Mouse (Mus musculus) cerebellum, postnatal 14 days (tissue): ENCODE measurements around the gene Mapk11.

ENCODE experiments used
- DNase-seq, 2 experiments: peaks; one replicate each; pipeline ENCODE4 v3.0.0; 2021; ENCODE audit warnings: mixed read lengths in 2 of 2

Mapk11 gene

DNA sequence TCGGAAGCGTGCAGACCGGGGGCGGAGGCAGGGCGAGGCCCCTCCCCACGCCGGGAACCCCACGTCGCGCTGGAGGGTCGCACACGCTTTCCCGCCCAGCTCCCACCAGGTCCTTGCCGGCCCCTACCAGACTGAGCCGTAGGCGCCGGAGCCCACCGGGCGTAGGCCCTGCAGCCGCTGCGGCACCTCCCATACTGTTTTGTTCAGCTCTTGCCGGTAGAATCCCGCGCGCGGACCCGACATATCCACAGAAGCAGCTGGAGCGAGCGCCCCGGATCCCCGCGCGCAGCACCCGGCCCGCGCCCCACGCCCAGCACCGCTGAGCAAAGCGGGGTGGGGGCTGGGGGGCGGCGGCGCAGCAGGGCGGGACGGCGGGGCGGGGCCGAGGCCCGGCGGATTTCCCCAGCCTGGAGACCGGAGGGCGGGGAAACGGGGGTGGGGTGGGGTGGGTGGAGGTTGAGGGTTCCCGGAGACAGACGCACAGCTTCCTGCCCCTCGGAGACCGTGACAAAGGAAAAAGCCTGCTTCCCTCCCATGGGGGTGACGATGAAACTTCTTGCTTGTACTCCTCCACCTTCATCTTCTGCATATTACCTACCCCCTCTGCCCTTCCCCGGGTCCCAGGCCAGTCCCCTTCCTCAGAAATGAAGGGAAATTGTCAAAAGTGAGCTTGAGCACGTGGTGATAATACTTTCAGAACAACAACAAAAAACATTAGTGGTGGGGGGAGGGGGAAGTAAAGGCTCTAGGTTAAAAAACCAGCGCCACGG is at the start of gene Mapk11:
Gene Mapk11, minus strand, starts transcription at position 358 of the 770 bp plus-strand sequence.
- peak; percentile 46 to 53 for DNase-seq

DNA sequence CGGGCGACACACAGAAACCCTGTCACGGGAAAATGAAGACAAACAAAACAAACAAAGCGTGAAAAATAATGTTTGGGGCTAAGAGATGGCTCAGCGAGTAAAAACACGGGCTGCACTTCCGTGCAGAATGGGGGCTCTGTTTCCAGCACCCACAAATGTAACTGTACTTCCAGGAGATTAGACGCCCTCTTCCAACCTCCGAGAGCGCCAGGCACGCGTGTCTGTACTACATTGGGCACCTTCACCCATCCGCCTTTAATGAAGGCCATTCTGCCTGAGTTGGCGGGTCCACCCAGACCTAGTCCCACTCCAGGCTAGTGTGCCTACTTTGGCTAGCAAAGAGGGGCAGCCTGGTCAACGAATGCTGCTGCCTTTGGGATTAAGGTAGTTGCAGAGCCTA is 47.6 kb upstream of the Mapk11 start:
- peak; percentile 35 to 38 for DNase-seq

DNA sequence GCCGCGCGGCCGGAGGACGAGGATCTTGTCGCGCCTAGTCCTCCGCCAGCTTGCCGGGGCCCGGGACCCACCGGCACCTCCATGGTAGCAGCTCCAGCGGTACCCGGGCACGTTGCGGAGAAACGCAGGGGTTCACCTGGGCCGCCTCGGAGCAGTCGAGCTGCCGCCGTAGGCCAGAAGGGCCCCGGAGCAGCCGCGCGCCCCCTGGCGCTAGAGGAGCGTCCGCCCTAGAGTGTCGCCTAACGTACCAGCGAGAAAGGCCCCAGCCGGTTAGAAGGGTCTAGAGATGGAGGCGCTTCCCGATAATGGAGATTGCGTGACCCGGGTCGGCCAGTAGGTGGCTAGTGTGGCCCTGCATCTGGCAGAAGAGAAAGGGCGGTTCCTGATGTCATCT is 46.9 kb upstream of the Mapk11 start, which contains the start of gene Dennd6b:
Gene Dennd6b, minus strand, starts transcription at position 184 of the 394 bp plus-strand sequence.
- peak; percentile 97 for DNase-seq

DNA sequence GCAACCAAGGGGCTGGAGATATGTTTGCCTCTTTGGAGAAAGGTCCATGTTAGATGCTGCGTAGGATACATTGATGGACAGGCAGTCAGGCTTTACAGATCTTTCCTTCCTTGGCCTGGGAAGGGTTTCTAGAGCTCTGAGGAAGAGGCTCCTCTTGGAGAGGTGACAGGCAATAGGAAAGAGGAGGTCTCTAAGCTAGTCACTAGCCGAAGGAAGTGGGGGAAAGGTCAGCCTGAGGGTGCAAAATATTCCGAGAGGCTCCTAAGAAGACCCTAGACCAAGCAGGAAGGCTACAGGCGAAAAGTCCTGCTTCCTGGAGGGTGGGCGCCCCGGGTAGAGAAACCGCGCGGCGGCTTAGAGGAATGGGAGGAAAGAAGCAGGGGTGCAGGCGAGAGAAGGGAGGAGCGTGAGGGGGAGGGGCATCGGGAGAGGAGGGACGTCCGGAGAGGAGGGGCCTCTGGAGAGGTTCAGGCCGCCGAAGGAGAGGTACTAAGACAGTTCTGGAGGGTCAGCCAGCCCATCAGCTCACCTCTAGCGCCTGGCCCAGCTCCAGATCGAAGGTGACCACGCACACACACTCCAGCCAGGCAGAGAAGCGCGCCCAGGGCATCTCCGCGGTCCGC is 46.4 kb upstream of the Mapk11 start:
- DNase-seq: peak; percentile 92 to 93

DNA sequence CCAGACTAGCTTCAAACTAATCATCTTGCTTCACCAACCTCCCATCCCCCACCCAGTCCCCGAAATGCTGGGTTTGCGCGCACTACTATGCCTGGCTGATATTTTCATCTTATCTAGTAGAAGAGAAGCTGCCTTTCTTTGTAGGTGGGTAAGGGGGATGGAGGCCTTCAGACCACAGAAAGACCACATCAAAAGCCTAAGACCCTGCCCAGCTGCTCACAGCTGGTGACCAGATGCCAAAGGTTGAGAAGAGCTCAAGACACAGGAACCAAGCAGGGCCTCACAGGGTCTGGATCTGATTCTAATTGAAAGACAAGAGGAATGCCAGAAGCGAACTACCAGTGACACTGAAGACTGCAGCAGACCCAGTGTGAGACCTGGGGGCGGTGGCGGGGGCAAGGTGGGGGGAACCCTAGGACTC is 45.8 kb upstream of the Mapk11 start:
- peak; percentile 51 to 54 for DNase-seq

DNA sequence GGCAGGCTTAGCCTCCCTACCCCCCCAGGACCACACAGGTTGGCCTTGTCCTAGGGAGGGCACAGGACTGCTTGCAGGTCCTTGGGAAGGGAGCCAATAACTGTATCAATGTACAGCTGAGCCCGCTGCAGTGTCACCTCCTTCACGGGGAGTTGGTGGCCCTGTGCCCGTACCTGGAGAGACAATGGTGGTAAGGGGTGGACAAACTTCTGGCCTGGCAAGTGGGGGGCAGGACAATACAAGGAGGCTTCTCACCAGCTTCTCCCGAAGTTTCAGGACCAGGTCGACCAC is 35.5 kb upstream of the Mapk11 start:
- DNase-seq: peak in 1 of 2 experiments; percentile 48

DNA sequence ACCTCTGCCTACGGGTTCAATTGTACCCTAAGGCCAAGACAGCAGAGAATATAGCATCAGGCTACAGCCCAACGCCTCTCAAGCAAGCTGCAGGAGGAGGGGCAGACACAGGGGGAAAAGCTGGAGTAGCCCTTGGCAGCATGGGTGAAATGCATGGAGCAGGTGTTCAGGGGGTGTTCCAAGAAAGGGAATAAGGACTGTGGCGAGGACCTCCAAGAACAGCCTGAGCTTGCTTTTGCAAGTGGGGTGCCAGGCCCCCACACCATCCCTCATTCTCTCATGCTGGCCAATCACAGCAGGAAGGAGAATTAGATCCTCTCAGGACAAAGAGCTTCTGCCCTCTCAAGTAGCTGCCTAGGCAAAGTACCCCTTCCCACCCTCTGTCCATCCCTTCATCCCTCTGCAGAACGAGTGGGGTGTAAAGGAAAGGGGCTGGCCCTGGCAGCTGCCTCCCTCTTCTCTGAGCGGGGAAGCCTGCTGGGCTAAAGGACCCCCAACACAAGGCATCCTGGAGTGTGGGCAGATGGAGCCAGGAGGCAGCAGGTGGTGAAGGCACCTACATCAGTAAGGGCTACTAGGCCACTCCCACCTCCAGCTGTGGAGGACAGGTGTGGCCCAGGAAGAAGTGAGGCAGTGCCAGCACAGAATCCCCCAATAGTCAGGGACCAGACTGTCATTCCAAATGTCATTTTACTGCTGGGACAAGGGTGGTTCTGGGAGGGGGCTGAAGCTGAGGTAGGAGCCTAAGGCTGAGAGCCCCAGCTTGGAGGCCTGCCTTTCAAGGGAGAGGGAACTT is 34.9 kb upstream of the Mapk11 start:
- peak; percentile 45 to 49 for DNase-seq

DNA sequence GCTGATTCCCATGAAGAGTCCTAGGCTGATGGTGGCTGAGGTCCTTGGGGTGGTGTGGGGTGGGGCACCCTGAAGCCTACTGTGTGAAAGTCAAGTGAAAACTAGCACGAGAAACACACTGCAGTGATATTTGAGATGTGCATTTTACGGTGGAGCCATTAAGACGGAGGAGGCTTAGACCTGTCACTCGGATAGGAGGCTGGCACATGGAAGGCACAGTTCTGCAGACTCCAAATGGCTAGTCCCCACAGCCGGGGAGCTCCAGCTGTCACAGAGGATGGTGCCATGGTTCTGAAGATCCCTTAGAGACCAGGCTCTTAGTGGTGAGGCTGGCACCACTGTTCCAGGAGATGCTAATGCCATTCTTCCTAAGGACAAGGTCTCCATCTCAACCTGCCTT is 33.4 kb upstream of the Mapk11 start:
- peak in 1 of 2 experiments; percentile 52 for DNase-seq

DNA sequence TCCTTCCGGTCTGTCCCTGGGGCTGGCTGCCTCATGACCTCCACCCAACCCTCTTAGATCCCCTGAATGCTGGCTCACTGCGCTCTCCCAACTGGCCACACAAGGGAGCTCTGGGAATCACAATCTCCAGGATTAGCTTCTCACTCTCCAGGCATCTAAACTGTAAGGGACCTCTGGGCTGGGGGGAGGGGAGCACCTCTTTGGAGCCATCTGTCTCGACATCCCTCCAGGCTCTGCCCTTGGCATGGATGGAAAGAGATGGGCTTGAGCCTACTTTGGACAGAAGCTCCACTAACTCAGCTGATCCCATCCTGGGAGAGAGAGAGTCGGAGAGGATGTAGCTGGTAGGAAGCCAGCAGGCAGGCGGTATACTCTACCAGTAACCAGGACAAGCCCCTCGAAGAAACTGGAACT is 32.9 kb upstream of the Mapk11 start:
- DNase-seq: peak; percentile 83

DNA sequence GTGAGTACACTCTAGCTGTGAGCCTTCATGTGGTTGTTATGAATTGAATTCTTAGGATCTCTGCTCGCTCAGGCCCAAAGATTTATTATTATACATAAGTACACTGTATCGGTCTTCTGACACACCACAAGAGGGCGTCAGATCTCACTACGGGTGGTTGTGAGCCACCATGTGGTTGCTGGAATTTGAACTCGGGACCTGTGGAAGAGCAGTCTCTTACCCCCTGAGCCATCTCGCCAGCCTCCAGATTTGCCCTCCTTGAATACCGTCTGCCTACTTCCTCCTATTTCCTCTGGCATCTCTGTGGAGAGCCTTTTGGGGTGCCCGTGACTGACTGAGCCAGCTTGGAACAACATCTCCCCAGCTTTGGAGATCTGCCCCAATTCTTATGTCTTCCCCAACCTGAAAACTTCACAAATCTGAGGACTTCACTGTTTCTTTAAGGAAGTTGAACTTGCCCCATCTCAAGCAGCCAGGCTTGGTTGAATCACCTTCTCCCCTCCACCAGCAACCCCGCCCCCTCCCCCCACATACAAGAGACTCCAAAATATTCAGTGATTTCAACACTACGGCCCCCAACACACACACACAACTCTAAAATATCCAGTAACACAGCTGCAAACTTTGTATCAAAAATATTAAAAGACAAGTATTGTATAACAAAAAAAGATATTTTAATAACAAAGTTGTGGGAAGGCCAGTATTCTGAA is 32.3 kb upstream of the Mapk11 start:
- peak in 1 of 2 experiments; percentile 53 for DNase-seq

DNA sequence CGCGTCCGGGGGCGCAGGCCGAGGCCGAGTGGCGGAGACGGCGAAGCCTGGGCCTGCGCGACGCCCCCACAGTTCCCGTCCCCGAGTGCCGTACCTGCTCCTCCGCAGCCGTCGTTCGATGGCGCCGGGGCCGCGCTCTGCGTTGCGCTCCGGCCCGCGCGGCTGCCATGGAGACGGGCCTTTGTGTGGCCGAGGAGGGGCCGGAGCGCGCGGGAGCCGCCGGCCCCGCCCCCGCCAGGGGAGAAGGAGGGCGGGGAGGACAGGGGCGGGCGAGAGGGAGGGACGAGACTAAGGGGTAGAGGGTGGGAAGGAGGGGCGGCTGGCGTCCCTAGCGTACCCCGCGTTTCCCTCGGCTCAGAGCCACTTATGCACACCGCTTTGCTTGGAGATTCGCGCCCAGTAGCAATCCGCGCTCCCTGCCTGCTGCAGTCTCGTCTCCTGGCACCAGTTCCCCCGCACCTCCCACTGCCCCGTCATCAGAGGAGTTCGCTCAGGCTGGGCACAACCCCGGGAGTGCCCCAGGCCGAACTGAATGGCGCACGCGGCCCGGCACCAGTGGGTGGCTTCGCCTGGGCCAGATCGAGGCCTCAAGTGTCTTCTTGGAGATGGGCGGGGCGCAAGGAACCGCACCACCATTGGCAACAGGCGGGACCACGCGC is 31.3 kb upstream of the Mapk11 start, which contains the start of gene Plxnb2:
Gene Plxnb2, minus strand, starts transcription at position 218 of the 659 bp plus-strand sequence.
- DNase-seq: peak; percentile 85 to 88

DNA sequence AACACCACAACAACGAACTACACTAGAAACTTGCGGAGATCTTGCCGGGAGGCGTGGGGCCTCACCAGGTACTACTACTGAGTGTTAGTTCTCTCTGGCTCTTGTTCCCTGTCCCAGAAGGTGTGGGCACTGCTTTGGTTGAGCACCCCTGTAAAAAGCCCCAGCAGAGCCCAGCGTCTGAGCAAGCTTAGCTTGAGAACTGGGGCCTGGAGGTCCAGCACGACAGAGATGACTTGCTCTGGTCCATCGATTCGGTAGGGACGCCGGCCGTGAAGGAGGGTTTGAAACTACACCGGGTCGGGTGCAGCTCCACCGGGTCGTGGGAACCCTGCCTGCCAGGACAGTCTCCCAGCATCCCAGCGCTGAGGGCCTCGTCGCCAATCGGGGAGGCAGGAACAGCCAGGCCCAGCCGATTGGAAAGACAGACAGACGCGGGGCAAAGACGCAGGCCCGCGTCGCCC is 30.7 kb upstream of the Mapk11 start:
- peak in 1 of 2 experiments; percentile 65 for DNase-seq

DNA sequence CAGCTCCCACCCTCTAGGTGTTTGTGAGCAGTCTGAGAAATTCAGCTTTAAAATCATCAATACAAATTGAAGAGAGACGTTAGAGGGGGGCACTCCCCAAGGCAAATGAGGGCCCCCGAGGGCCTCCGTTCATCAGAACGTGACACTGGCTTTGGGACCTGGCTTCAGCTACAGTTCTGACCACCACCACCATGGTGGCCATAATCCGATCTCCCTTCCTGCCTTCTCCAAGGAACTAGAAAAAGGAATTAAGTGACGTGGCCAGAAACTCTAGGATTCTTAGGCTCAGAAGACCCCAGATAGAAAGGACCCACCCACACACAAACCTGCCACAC is 30.2 kb upstream of the Mapk11 start:
- peak in 1 of 2 experiments; percentile 52 for DNase-seq

DNA sequence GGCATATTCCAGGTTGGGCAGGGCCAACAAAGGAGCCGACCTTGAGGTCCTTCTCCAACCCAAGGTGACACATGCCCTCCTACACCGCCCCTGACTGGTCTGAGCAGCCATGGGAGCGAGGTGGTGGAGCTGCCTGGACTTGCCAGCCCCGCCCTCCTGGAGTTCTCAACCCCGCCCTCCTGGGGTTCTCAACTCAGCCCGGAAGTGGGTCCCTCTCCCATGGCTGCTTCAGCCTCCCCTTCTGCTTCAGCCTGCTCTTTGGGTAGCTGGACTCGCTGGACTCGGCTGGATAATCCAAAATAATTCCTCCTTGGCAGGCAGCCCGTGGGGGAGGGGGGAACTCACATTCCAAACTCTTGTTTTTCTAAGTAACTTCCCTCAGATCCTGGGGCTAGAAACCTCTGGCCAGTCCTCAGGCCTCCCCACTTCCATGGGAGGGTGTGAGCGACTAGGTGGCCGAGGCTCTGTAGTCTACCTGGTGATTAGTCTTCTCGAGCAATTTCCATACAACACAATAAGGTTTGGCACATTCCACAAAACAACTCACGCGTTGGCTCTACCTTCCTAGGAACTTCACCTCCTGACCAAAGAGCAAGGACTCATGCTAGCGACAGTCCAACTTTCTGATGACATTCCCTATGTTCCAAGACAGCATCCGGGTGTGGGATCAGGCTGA is 29.7 kb upstream of the Mapk11 start:
- DNase-seq: peak; percentile 81 to 83

DNA sequence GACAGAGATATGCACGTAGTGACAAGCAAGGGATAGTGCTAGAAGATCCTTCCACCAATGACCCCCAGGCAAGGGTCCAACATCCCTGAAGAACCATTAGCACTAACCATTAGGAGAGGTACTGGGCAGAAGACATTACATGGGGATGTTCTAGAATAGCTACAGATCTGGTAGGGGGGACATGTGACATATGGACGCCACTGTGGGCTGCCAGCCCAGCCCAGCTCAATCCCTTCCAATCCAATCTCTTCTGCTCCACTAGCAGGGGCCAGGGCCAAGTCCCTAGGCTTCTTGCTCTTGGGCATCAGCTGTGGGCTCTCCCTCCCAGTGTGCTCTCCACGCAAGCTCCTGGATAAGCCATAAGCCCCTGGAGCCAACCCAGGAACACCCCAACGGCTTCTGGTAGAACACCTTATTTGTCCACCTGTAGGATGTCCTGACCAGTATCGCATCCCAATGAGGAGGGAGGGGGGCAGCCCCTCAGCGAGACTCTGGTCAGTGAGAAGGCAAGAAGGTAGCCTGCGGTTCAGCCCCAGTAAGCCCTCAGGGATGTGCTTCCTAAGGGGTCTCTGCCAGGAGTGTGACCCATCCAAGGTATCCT is 28.9 kb upstream of the Mapk11 start:
- peak; percentile 92 to 96 for DNase-seq

DNA sequence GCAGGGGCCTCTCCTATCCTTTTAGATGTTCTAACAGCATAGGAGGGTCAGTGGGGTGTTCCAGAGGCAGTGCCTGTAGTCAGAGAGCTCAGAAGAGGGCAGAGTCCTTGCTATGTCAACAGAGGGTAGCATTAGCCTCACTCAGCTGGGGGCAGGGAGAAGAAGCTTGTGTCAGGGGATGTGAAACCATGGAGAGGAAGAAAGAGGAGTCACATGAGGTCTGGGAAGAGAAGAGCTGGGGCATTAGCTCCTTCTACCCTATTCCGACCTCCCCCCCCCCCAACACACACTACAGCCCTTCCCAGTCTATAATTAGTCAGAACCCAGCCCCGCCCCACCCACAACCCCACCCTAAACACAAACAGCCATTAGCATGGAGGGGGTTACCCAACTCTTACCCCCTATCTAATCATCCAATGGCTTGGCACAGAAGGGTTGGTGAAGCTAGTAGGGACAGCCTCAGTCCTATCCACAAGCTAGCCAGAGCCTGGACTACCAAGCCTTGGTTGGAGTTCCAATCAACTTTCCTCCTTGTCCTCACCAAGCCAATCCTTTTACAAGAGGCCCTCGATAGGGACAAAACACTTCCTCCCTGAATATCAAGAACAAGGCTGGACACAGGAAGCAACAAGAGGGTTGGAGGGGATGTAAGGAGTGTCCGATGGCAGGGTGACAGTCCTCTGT is 28.3 kb upstream of the Mapk11 start:
- peak; percentile 29 to 50 for DNase-seq

DNA sequence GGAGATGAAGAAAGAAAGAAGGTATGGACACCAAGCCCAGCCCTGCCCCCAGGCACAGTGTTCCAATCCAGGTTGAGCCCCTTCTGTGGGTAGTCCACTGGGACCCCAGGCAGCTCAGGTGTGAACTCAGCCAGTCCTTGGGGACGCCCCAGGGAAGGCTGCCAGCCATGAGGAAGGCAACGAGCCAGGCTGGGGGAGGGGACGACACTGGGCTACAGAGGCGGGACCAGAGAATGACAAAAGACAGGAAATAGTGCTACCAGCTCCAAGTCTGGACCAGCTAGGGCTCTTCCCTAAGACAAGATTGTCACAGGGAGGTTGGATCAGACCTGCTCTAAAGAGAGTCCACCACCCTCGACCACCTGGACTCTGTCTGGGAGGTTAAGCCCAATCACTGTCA is 27.7 kb upstream of the Mapk11 start:
- peak; percentile 85 to 88 for DNase-seq

DNA sequence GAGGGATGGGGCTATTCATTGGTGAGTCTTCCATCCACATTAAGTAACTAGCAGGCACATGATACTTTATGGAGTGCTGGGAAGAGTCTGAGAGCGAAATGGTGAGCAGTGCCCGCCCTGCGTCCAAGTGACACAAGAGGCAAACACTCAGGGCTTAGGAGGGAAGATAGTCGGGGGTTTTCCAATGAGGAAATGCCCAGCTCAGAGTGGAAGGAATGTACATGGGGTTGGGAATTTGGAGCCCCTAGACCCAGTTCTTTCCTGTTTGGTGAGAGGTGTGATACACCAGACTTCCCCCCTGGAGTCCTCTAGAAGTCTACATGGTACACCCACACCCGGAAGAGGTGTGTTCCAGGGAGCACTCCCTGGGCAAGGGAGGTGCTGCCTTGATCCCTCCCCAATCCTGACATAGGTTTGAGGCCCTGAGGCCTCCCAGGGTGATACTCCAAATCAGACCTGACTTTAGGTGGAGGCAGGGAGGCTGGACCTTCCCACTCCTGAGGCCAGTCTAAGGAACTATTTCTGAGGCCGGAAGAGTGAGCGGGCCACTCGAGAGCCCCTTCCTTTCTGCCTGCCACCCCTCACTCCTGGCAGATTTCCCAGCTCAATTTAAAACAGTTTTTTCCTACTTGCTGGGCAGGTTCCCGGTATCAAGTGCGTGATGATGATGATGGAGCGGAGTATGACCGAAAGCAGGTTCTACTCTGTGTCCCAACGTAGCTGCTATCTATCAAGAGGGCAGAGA is 26.2 kb upstream of the Mapk11 start:
- no peak for DNase-seq

DNA sequence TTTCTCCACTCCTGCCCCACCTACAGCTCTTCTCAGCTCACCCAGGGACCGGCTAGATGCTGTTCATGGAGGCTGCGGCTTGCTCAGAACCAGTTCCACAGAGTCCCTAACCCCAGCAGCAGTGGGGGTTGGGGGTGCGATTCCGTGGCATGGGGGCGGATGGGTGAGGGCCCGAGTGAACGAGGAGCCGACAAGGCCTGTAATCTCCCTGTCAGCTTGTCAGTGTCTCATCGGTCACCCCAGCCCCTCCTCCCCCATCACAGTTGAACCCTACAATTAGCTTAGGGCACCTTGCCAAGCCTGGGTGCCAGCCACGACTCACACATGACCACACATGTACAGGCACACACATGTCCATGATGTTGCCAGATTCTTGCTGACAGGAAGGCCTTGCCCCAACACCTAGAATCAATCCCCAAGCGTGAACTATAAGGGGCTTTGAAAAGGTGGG is 25.5 kb upstream of the Mapk11 start:
- peak; percentile 57 to 67 for DNase-seq

DNA sequence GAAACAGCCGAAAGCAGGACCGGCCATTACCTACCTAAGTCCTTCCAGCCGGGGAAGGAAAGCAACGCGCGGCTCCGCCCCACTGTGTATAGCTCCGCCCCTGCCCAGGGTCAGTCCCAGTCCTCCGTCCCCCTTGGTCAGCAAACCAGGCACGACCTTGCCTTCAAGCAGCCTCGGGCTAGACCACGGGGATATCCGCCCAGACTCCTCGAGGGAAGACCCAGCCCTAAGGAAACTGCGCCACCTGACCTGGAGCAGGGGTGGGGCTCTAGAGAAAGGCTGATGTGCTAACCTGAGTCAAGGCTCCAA is 24.4 kb upstream of the Mapk11 start:
- DNase-seq: peak; percentile 69 to 75
